Mouse (Mus musculus) heart, postnatal 14 days (tissue): ENCODE measurements at regions not wholly inside any gene's neighbourhood (a gene's known extent, or its start where the extent isn't known, plus 50 kb on each side); places are given as distances from the start of the nearest gene placed in this dataset.
A peak's percentile ranks its signal among the peaks of the same experiment; 100 is the strongest.

Experiments
- DNase-seq, 2 experiments: peaks; one replicate each; pipeline ENCODE4 v3.0.0; 2021 to 2022
- intact Hi-C: fragments of 180-260 bp; cut with DNase I; formaldehyde crosslinking; loops from one replicate; pipeline ENCODE4 v1.15.1; 2025

DNA sequence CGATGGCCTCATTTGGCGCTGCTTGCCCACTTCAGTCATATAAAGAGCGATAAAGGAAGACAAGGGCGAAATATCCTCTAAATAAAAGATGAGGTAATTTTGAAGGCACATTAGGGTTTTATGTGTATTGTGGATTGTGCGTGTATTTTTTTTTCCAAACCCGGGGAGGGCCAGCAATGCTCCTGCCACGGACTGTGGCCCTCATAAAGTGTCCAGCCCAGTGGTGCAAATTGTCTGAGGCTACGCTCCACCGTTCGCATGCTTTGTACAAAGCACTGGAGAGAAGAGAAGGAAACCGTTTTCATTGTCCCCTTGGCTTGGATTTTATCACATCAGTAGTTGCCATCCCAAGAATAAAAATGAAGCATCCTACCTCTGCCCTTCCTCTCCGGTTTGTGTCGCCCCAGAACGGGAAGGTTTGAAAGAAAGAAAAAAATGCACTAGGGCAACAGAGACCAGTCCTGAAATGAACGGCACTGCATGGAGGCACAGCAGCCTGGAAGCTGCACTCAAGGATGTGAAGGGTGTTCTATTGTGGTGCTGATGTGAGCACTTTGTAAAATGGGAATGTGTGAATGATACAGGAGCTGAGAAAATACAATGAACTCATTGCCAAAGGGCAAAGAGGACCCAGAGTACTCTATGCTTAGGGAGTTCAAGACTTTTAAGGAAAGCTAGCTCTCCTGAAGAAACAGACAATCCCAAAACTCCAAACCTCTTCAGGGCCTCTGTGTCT lies 1004.7 kb upstream of the A1bg start:
- DNase-seq: no peak
- intact Hi-C loops: no loop called here

DNA sequence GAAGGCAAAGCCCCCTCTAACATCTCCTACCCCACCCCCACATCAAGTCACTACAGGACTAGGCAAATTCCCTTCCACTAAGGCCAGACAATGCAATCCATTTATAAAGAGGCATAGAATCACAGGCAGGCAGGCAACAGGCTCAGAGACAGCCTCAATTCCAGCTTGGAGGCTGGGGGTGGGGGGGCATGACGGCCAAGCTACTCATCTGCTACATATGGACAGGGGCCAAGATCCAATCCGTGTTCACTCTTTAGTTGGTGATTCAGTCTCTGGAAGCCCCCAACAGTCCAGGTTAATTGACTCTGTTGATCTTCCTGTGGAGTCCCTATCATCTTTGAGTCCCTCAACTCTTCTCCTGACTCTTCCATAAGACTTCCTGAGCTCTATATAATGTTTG lies 997.2 kb upstream of the A1bg start:
- intact Hi-C loops: no loop called here

DNA sequence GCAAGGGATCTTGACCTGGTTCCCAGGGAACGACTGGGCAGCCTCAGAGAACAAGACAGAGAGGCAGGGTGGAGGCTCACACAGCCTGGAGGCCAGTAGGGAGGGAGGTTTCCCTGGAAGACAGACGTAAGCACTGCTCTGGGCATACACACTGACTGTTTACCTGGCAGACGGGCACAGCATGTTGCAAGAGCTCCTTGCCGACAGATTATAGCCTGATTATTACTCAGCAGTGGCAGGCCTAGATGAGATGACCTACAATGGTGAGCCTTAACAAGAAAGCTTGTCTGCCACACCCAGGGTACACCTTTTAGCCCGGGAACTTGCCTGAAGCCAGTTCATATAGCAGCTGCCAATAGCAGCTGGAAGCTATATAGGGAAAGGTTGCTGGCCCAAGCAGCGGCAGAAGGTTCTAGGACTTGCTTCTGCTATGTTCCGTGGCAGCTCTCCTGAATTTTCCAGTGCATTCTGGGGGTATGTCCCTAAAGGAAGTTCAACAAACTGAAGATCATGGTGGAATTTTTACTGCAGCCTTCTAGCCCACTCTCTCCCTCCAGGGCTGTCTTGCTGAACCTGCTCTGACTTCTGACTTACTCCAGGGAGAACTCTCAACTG lies 990.8 kb upstream of the A1bg start:
- intact Hi-C loops: no loop called here
- DNase-seq: no peak

More for the DNA sequence above, 997.2 kb upstream of the A1bg start:
- DNase-seq: no peak

- DNase-seq: no peak
- intact Hi-C loops: no loop called here
Observed at GRCm38 (mm10) chr15:61905165-61905845, 982.5 kb upstream of the A1bg start.

DNA sequence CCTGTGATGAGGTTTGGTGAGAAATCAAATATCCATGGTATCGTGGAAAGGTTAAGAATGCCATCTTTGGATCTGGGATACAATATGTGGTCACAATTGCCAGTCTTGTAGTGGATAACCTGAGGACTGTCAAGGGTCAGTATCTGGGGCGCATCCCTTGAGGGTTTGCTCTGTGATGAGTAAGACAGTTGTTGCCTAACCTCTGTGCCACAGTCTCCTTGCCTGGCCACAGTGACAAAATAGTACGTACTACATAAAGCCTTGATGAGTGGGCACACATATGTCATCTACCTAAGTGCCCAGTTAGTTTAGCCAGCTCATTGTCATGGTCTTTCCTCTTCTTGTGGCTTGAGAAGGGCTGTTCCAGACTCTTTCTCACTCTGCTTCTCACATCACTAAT lies 977.0 kb upstream of the A1bg start:
- intact Hi-C loops: no loop called here
- DNase-seq: no peak

DNA sequence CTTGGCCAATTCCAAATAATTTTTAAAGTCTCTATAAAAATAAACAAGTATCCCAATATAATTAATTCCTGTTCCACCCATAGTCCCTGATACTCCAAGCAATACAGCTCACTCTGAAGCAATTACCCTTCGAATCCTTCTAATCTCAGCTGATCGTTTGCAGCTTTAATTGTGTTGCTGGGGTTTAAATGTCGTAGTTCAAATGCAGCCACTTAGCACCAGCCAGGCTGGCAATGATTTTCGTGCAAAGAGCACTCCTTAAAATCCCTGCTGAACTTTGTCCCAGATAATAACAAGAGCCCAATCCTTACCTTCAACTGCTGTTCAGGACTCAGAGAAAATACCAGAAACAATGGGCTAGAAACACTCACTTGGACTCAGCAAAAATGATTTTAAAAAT lies 974.8 kb upstream of the A1bg start:
- DNase-seq: no peak
- intact Hi-C loops: no loop called here

GRCm38 (mm10) chr15:61890330-61890729 lies 967.5 kb upstream of the A1bg start:
- intact Hi-C loops: no loop called here
- DNase-seq: no peak

- intact Hi-C loops: no loop called here
- no peak for DNase-seq
Observed at GRCm38 (mm10) chr15:61888569-61889326, 965.9 kb upstream of the A1bg start.

DNA sequence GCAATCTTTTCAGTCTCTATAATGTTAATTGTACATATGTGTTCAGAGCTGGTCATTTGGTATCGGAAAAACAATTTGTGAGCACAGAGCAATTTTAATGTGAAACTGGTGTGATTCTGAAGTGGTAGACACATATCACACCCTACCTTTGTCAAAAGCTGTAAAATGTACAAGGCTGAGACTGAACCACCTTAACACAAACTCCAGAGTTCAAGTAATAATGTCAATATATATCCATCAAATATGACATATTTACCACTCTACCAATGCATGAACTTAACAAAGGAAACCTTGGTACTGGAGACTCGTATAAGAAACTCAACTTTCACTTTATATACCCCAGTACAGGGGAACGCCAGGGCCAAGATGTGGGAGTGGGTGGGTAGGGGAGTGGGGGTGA lies 956.6 kb upstream of the A1bg start:
- DNase-seq: no peak
- intact Hi-C loops: no loop called here

GRCm38 (mm10) chr15:61873047-61873446 lies 950.2 kb upstream of the A1bg start:
- intact Hi-C loops: no loop called here
- DNase-seq: no peak

GRCm38 (mm10) chr15:61860759-61861158 lies 937.9 kb upstream of the A1bg start:
- no peak for DNase-seq
- intact Hi-C loops: no loop called here

- no peak for DNase-seq
- intact Hi-C loops: no loop called here
Observed at GRCm38 (mm10) chr15:61855880-61856279, 933.1 kb upstream of the A1bg start.

DNA sequence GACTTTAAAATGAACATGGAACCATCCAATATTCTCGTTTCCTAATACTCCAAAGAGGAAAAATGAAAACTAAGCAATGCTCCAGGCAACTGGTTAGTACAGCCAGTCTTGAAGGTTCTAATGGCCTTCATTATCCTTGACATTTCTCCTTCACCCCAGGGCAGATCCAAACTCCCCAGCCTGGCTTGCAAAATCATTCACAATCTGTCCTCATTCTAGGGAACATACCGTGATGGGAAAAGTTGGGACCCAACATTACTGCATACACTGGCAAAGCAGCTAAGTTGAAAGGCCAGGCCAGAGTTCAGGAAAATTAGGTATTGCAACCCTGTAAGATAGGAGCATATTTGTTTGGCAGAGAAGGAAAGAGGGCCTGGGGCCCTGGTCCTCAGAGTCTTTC lies 889.9 kb upstream of the A1bg start:
- no peak for DNase-seq
- intact Hi-C loops: no loop called here

DNA sequence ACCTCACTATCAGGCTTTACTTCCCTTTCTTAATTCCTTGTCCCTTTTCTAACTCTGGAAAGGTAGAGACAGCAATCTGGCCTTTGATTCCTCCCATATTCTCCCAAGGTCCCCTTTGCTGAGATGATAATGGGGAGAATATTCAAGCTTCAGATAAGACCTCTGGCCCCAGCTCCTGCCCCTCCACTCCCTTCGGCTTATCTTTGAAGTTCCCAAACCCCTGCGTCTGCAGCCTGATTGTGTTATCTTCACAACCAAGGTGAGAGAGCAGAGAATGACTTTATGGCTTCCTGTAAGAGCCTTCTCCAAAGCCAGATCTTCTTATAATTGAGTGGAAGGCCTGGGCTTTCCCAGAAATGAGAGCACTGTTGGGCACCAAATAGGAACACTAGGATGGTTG lies 882.6 kb upstream of the A1bg start:
- intact Hi-C loops: no loop called here
- DNase-seq: no peak

DNA sequence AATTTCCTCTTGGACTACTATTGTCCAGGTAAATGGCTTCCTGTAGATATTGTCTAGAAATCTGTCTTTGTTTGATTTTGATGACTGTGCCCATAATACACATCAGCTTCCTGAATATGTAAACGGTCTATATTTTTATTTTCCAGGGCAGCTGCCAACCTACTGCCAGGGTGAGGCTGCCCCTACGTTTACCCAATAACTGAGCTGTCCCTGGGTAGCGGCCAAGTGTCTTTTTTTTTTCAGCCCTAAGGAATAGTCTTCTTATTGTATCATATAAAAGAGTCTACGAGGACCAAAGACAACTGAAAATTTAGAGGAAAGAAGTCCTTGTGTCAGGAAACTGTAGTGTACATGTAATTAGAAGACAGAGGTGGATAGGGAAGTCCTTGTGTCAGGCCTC lies 877.3 kb upstream of the A1bg start:
- DNase-seq: no peak
- intact Hi-C loops: no loop called here

- peak in 1 of 2 experiments; percentile 31 for DNase-seq
- intact Hi-C loops: no loop called here
Observed at GRCm38 (mm10) chr15:61797827-61798226, 875.0 kb upstream of the A1bg start.

DNA sequence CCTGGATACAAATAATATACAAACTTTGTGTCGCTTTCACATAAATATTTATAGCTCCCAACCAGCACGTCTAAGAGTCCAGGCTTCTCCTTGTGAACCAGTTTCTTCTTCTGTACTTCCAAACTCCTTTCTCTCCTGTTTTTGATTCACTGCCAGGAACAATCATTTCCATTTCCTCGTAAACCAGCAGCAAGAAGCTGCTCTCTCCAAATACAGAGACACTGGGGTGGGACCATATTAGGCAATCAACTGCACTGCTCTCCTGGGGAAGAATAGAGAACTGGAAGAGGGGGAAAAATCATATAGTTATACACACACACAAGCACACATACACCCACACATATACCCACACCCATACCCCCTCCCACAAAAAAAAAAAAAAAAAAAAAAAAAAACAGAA lies 871.7 kb upstream of the A1bg start:
- DNase-seq: no peak
- intact Hi-C loops: no loop called here

- DNase-seq: peak in 1 of 2 experiments; percentile 12
- intact Hi-C loops: loop anchor here (10.0 kb wide), 1 partner anchor 265 kb away; no protein-coding TSS in a partner anchor
Observed at GRCm38 (mm10) chr15:61789847-61790562, 867.2 kb upstream of the A1bg start.

DNA sequence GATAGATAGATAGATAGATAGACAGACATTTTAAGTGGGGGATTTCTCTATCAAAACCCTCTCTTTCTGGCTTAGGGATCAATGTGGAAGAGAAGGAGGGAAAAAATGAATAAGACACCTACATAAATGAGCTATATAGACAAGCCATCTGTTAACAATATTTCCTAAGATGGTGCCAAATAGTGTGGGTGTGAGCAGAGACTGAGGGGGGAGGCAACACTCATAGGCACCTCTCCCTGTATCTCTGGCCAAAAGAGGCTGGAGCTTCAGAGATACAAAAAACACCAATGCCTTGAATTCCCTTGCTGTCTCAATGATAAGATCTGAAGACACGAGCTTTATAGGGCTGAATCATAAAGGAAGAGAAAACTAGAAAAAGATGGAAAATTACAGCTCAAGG lies 864.2 kb upstream of the A1bg start:
- DNase-seq: no peak
- intact Hi-C loops: loop anchor here (10.0 kb wide), 1 partner anchor 262 kb away; no protein-coding TSS in a partner anchor

GRCm38 (mm10) chr15:61781531-61781930 lies 858.7 kb upstream of the A1bg start:
- DNase-seq: no peak
- intact Hi-C loops: loop anchor here (10.0 kb wide), 1 partner anchor 257 kb away; no protein-coding TSS in a partner anchor
